Mouse (Mus musculus): ENCODE results near the gene Tyr. TPM values are rescaled to one million over a fixed set of nuclear protein-coding genes. Genes with fewer than 3 reads are reported as not detected.

The Tyr gene
- polyA plus RNA-seq (2014; fragmentation: Illumina TruSeq; extraction: RNeasy Lipid Tissue Mini Kit (QIAGEN cat#74804); ENCODE audit: low read depth, low replicate concordance): not detected

DNA sequence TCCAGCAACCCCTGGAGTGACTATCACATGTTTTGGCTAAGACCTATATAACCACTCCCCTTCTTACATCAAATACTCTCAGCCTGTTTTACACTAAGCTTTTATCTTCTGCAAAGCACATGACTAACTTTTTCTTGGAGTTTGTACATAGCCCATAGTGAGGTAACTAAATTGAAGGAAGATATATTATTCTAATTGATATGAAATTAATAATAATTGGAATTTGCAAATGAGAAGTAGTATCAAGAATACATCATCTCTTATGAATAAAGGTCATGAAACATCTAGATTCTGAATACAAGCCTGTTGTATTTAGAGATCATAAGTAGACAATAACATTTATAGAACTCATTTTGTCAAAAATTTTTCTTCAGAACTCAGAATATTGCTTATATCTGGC lies at the start of gene Tyr:
TSS of gene Tyr (minus strand) at position 101 of the 400 bp plus-strand sequence.

Other genes starting within 250 kb of the Tyr start
- gene Nox4, start 247.4 kb downstream of the Tyr start, polyA plus RNA-seq (2014; fragmentation: Illumina TruSeq; extraction: RNeasy Lipid Tissue Mini Kit (QIAGEN cat#74804); ENCODE audit: low read depth, low replicate concordance): 2.0 TPM
- gene Grm5, start 90.7 kb upstream of the Tyr start, polyA plus RNA-seq (2014; fragmentation: Illumina TruSeq; extraction: RNeasy Lipid Tissue Mini Kit (QIAGEN cat#74804); ENCODE audit: low read depth, low replicate concordance): not detected